Mouse (Mus musculus): ENCODE measurements at regions not wholly inside any gene's neighbourhood (a gene's known extent, or its start where the extent isn't known, plus 50 kb on each side); places are given as distances from the start of the nearest gene placed in this dataset.

GRCm38 (mm10) chr15:93699971-93700370 is 104.3 kb upstream of the Prickle1 start:
- TF ChIP-seq POLR2A (IDR thresholded peaks at IDR 0.05; ENCODE audit: insufficient read depth, low read length) (no peak), EP300 (IDR thresholded peaks at IDR 0.05; ENCODE audit: insufficient read depth, low read depth, low read length) (no peak)
